Mouse (Mus musculus) limb, embryonic 14.5 days (tissue): ENCODE data around the gene Gcn1l1. TPM values are rescaled to one million over a fixed set of nuclear protein-coding genes. Genes with fewer than 3 reads are reported as not detected.

ENCODE experiments used
- ATAC-seq: fragments of 200-750 bp; cut with Nextera tagmentation; 2 replicates; pipeline ENCODE4 v1.8.0; 2017; ENCODE audit warnings: low read depth, moderate number of reproducible peaks, moderate TSS enrichment; ENCODE audit not compliant: low FRiP score
- DNase-seq: peaks from one replicate; pipeline ENCODE4 v3.0.0-alpha.2; 2015; ENCODE audit warnings: low spot score
- H3K27ac ChIP-seq: fragments of 300-500 bp; sonication (generic); replicated peaks from 2 replicates; pipeline ENCODE4 v1.5.1; 2014; ENCODE audit warnings: low read depth, mild to moderate bottlenecking, low read length, moderate library complexity, mixed read lengths
- H3K27me3 ChIP-seq: fragments of 300-500 bp; sonication (generic); 2 replicates; pipeline ENCODE4 v1.6.1; 2014; ENCODE audit warnings: low read length, mixed read lengths; ENCODE audit not compliant: control insufficient read depth, insufficient read depth
- H3K36me3 ChIP-seq: fragments of 300-500 bp; sonication (generic); 2 replicates; pipeline ENCODE4 v1.6.1; 2014; ENCODE audit warnings: mild to moderate bottlenecking, low read length, moderate library complexity, mixed read lengths; ENCODE audit not compliant: control insufficient read depth, insufficient read depth
- H3K4me1 ChIP-seq: fragments of 300-500 bp; sonication (generic); 2 replicates; pipeline ENCODE4 v1.6.1; 2014; ENCODE audit warnings: antibody characterized with exemption, low read length, mixed read lengths; ENCODE audit not compliant: control insufficient read depth, insufficient read depth
- H3K4me2 ChIP-seq: fragments of 300-500 bp; sonication (generic); replicated peaks from 2 replicates; pipeline ENCODE4 v1.6.1; 2014; ENCODE audit warnings: low read depth, mild to moderate bottlenecking, low read length, moderate library complexity; ENCODE audit not compliant: severe bottlenecking
- H3K4me3 ChIP-seq: fragments of 300-500 bp; sonication (generic); replicated peaks from 2 replicates; pipeline ENCODE4 v1.5.1; 2014; ENCODE audit warnings: low read length
- H3K9ac ChIP-seq: fragments of 300-500 bp; sonication (generic); 2 replicates; pipeline ENCODE4 v1.6.1; 2014; ENCODE audit warnings: mild to moderate bottlenecking, low read depth, low read length, moderate library complexity; ENCODE audit not compliant: severe bottlenecking
- H3K9me3 ChIP-seq: fragments of 300-500 bp; sonication (generic); 2 replicates; pipeline ENCODE4 v1.6.1; 2016; ENCODE audit warnings: low read length; ENCODE audit not compliant: control insufficient read depth
- POLR2A ChIP-seq: fragments of 200-500 bp; IDR thresholded peaks from 2 replicates; pipeline ENCODE4 v1.8.0; 2012; ENCODE audit warnings: inconsistent platforms, mild to moderate bottlenecking, moderate library complexity, borderline replicate concordance; ENCODE audit not compliant: insufficient read depth, insufficient read length; ENCODE audit errors: extremely low read depth
- WGBS: fragments of 180-500 bp; shearing (Covaris S2); extraction: QIAGEN DNeasy Blood & Tissue Kit; methylation state at CpG from one replicate; pipeline ENCODE4 v1.1.7; 2014; 5-methylcytosine and 5-hydroxymethylcytosine counted together
- polyA plus RNA-seq, 2 experiments: library from polyadenylated mRNA; depleted of rRNA in 1 of 2; stranded (reverse) in 1 of 2; unstranded in 1 of 2; fragments of >200 nt; fragmentation: Nextera tagmentation in 1 of 2; extraction: Ambion mirVana in 1 of 2; gene quantifications; 2 replicates each; pipeline versions ENCODE4 v1.2.1 to v1.2.3; 2012 to 2014

Gcn1l1 gene
- polyA plus RNA-seq, 2 experiments: 42.8 to 47.0 TPM

- no peaks in the 10 kb centered on the region for H3K4me1 ChIP-seq
- H3K27ac ChIP-seq: no peak overlapping the region
- no peaks in the 10 kb centered on the region for H3K27me3 ChIP-seq
- DNase-seq (no peak), ATAC-seq (no peak)
- no peak overlapping the region for H3K4me2 ChIP-seq
- no peak for TF ChIP-seq POLR2A
- H3K36me3 ChIP-seq: peaks cover 97% of the 10 kb centered on the region
- H3K4me3 ChIP-seq: no peak overlapping the region
- H3K9me3 ChIP-seq: peaks cover 8% of the 10 kb centered on the region; the same call in 1 of the 2 replicates
- H3K9ac ChIP-seq: no peak overlapping the region
- WGBS: 82% methylated on average over 15 of the region's 15 CpGs
Measured at GRCm38 (mm10) chr5:115586166-115586565, 21.1 kb downstream of the Gcn1l1 start.

- Histone ChIP-seq H3K9me3 (peaks cover 8% of the 10 kb centered on the region; the same call in 1 of the 2 replicates), H3K27me3 (no peaks in the 10 kb centered on the region), H3K4me1 (no peaks in the 10 kb centered on the region), H3K27ac (no peak overlapping the region), H3K4me2 (no peak overlapping the region), H3K9ac (no peak overlapping the region), H3K4me3 (no peak overlapping the region), H3K36me3 (peaks cover 97% of the 10 kb centered on the region)
- ATAC-seq: no peak
- WGBS: 93% methylated on average over 2 of the region's 2 CpGs
- TF ChIP-seq POLR2A: no peak
- no peak for DNase-seq
Measured at GRCm38 (mm10) chr5:115586780-115587179, 21.7 kb downstream of the Gcn1l1 start.

GRCm38 (mm10) chr5:115591028-115591427 lies 26.0 kb downstream of the Gcn1l1 start:
- no peak overlapping the region for H3K27ac ChIP-seq
- 86% methylated on average over 11 of the region's 11 CpGs for WGBS
- DNase-seq: no peak
- no peaks in the 10 kb centered on the region for H3K4me1 ChIP-seq
- no peak for TF ChIP-seq POLR2A
- H3K4me2 ChIP-seq: no peak overlapping the region
- H3K36me3 ChIP-seq: peaks cover 97% of the 10 kb centered on the region
- H3K27me3 ChIP-seq: no peaks in the 10 kb centered on the region
- no peak overlapping the region for H3K9ac ChIP-seq
- no peaks in the 10 kb centered on the region for H3K9me3 ChIP-seq
- H3K4me3 ChIP-seq: no peak overlapping the region
- no peak for ATAC-seq

GRCm38 (mm10) chr5:115591506-115591905 lies 26.5 kb downstream of the Gcn1l1 start:
- DNase-seq (no peak), ATAC-seq (no peak)
- H3K27ac ChIP-seq: no peak overlapping the region
- H3K9me3 ChIP-seq: no peaks in the 10 kb centered on the region
- H3K27me3 ChIP-seq: no peaks in the 10 kb centered on the region
- H3K4me2 ChIP-seq: no peak overlapping the region
- H3K4me3 ChIP-seq: no peak overlapping the region
- TF ChIP-seq POLR2A: no peak
- H3K36me3 ChIP-seq: peaks cover 97% of the 10 kb centered on the region
- 90% methylated on average over 2 of the region's 2 CpGs for WGBS
- no peaks in the 10 kb centered on the region for H3K4me1 ChIP-seq
- H3K9ac ChIP-seq: no peak overlapping the region

GRCm38 (mm10) chr5:115603561-115603960 lies 38.5 kb downstream of the Gcn1l1 start:
- Histone ChIP-seq H3K9ac (no peak overlapping the region), H3K36me3 (peaks cover 77% of the 10 kb centered on the region), H3K4me2 (no peak overlapping the region), H3K27me3 (no peaks in the 10 kb centered on the region), H3K4me1 (no peaks in the 10 kb centered on the region), H3K4me3 (no peak overlapping the region), H3K27ac (no peak overlapping the region), H3K9me3 (no peaks in the 10 kb centered on the region)
- TF ChIP-seq POLR2A: no peak
- WGBS: 91% methylated on average over 6 of the region's 6 CpGs
- ATAC-seq (no peak), DNase-seq (no peak)

DNA sequence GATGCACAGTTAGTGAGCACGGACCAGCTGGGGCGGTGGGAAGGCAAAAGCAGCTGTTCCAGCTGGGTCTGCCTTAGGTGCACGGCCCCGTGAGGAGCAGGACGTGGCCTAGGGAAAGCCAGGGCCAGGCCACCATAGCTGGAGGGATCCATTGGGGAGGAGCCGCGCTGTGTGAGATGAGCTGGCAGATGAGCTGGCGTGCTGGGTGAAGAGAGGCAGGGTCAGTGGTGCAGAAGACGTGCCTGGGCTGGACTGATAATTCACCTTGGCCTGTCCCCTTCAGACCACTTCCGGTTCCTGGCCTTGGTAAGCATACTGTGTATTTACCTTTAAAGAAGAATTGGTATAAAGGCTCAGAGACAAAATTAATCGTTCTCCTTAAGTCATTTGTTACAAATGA lies 46.5 kb downstream of the Gcn1l1 start:
- Histone ChIP-seq H3K36me3 (peaks cover 96% of the 10 kb centered on the region), H3K4me2 (no peak overlapping the region), H3K9me3 (no peaks in the 10 kb centered on the region), H3K27me3 (no peaks in the 10 kb centered on the region), H3K4me3 (no peak overlapping the region), H3K9ac (no peak overlapping the region), H3K27ac (no peak overlapping the region), H3K4me1 (no peaks in the 10 kb centered on the region)
- 92% methylated on average over 11 of the region's 11 CpGs for WGBS
- DNase-seq: no peak
- TF ChIP-seq POLR2A: no peak
- ATAC-seq: no peak
